Mouse (Mus musculus): ENCODE measurements around the gene Mrpl39.

DNA sequence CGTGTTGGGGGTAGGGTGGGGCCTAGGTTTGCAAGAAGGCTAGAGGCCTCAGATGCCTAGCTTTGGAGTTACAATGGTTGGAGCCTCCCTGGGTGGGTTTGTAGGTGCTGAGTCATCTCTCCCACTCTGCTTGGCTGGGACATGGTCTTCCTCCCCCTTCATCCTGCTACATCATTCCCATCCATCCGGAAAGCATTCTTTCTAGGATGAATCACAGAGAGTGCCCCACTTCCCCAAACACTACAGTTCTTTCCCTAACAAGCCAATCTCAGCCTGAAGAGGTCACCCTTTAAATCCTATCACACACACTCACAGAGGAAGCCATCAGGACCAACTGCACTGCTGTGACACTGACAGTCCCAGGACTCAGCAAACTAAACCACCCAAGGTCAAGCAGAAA lies 14.9 kb downstream of the Mrpl39 start:
- TF ChIP-seq CTCF (IDR thresholded peaks at IDR 0.05; ENCODE audit: low read depth, low read length) (no peak), POLR2A (IDR thresholded peaks at IDR 0.05; ENCODE audit: insufficient read depth, low read length) (no peak), EP300 (IDR thresholded peaks at IDR 0.05; ENCODE audit: insufficient read depth, low read depth, low read length) (no peak)
